Mouse (Mus musculus) liver, adult (tissue): ENCODE results near the gene Rab8b.

Source experiments
- GATA4 ChIP-seq: IDR thresholded peaks from 2 replicates; pipeline ENCODE4 v1.6.1; 2014; ENCODE audit warnings: mild to moderate bottlenecking, low read length; ENCODE audit not compliant: insufficient replicate concordance

The Rab8b gene

GRCm38 (mm10) chr9:66834318-66835096 is 85.0 kb downstream of the Rab8b start, which contains the start of gene Aph1c:
Gene Aph1c (minus strand): TSS chr9:66834726.
- TF ChIP-seq GATA4: no peak

DNA sequence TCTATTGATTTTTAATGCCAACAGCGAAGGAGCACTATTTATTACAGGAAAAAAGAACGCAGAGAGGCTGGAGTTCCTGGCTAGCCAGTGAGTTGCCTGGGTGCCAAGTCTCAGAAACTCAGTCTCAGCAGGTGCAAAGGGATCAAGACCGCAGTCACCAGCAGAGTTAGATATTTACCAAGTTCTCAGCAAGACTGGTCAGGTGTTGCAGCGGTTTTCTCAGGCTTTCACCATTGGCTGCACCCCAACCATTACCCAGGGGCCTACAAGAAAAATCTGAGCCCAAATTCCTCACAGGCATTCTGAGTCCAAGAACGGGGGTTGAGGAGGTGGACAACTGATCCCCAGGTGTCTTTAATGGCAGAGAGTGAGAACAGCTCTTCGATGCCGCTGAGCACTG is 85.6 kb downstream of the Rab8b start:
- TF ChIP-seq GATA4: no peak

- TF ChIP-seq GATA4: no peak
These were observed 87.0 kb downstream of the Rab8b start for GRCm38 (mm10) chr9:66832366-66832908.

DNA sequence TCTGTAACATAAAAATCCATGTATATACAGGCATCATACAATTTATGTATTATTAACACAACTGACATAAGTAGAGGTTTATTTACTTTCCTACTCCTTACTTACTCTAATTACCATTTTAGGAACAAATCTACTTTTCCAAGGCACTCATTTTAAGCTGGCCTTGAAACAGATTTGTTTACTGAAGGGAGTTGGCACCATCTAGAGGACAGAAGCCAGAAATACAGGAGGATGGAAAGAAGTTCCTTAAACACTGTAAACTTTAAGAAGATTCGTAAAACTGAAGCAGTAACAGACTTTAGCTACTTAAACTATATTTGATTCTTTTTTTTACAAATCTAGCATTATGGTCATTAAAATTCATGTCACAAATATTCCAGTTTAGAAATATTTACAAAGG is 93.5 kb downstream of the Rab8b start:
- TF ChIP-seq GATA4: no peak

DNA sequence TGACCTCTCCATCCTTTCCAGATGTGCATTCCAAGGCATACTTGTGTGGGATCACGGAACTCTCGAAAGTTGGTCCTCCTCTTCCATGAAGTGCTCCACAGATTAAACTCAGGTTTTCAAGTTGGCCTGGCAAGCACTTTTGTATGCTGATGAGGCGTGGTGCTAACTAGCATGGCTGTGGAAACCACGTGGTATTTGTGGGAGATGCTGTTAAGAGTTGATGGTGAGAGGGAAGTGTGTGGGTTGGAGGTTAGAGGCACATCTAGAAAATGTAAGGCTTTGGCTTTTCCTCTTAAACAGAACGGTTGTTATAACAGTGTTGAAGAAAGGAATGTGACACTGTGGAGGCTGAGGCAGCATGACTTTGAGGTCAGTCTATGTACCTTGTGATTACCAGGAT is 98.5 kb downstream of the Rab8b start:
- TF ChIP-seq GATA4: no peak

GRCm38 (mm10) chr9:66813392-66813791 is 106.1 kb downstream of the Rab8b start:
- no peak for TF ChIP-seq GATA4

- no peak for TF ChIP-seq GATA4
These were observed 117.5 kb downstream of the Rab8b start for GRCm38 (mm10) chr9:66801947-66802346.

GRCm38 (mm10) chr9:66796739-66797138 is 122.7 kb downstream of the Rab8b start, which contains the start of gene Gm10647:
Gene Gm10647 (plus strand): TSS chr9:66797039.
- TF ChIP-seq GATA4: no peak

GRCm38 (mm10) chr9:66795464-66796324 is 123.8 kb downstream of the Rab8b start, which contains the start of gene Aph1b:
Gene Aph1b (minus strand): TSS chr9:66795490.
- no peak for TF ChIP-seq GATA4

GRCm38 (mm10) chr9:66794629-66795463 is 124.6 kb downstream of the Rab8b start:
- no peak for TF ChIP-seq GATA4
